Mouse (Mus musculus): ENCODE measurements at regions not wholly inside any gene's neighbourhood (a gene's known extent, or its start where the extent isn't known, plus 50 kb on each side); places are given as distances from the start of the nearest gene placed in this dataset.

DNA sequence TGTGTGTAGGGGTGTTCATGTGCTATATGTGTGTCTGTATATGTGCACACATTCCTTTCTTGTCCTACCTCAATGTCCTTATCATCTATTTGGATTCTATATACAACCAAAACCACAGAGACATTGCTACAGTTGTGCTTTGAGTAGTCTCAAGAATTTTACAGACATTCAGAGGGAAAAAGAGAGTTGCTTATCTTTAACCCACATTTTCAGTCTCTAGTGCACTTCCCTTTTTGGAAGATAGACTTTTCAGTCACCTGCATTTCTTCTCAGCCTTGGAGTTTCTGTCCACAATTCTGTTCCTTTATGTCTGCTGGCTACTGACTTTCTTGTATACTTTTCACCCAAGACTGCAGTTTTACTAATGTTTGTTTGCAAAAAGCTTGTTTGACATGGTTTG is 645.5 kb upstream of the Pkn2 start:
- ATAC-seq (ENCODE audit: insufficient number of reproducible peaks, low FRiP score, low TSS enrichment) = no peak

DNA sequence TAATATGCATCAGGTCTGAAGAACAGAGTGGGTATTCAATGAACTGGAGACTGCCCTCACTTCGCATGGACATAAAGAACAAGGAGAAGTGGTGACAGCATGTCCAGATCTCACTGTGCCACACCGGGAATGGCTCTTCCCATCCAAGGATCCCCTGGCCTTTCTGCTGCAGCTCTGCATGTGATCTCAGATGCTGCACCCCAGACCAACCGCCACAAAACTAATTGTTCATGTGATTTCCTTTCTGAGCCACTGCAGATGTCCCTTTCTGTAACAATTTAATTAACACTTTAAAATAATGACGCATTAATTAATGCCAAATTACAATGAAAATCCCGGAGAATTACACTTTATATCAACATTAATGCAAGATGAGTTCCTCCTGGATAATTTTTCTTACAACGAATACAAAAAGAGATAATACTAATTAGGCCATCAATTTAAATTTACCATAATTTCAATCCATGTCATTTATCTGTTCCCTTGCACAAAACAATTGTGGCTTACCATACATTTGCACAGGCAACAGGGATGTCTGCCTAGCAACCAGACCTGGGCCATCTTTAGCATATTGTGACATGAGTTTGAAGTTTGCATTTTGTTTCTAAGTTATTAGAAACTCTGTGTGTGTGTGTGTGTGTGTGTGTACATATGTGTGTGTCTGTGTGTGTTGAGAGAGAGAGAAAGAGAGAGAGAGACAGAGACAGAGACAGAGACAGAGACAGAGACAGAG is 630.9 kb upstream of the Pkn2 start:
- no peak for ATAC-seq (ENCODE audit: insufficient number of reproducible peaks, low FRiP score, low TSS enrichment)

DNA sequence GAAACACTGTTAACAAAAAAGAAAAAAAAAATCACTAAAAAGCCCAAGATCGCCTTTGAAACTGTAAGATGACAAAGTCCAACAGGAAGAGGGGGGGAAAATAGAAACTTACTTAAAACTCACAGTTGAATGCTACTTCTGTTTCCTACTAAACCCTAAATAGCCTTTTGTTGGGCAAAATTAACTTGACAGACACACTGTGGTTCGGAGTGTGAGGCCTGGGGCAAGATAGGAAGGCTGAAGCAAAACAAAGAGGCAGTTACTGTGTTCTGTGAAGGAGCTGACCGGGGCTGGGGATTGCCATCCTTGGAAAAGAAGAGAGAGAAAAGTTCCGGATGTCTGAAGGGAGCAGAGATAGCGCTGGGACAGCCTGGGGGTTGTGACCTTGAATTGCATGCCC is 627.7 kb upstream of the Pkn2 start:
- ATAC-seq (ENCODE audit: insufficient number of reproducible peaks, low FRiP score, low TSS enrichment) = no peak

GRCm38 (mm10) chr3:143508280-143508679 is 626.5 kb upstream of the Pkn2 start:
- ATAC-seq (ENCODE audit: insufficient number of reproducible peaks, low FRiP score, low TSS enrichment) = no peak

DNA sequence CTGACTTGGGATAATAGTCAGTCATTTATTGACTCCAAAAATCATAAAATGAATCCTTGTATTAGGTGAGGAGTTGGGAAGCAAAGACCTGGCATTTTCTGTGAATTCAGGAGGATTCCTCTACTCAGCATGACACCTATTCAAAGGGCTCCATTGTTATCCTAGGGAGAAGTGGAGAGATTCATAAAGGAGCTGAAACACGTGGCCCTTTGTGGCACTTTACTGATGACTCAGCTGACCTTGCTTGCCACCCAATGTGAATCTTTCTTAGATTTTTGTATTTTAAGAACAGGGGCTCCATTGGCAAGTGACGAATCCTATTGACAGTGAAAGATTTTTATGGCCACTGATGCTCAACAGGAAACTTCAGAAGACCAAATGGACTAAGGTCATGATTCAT is 619.2 kb upstream of the Pkn2 start:
- no peak for ATAC-seq (ENCODE audit: insufficient number of reproducible peaks, low FRiP score, low TSS enrichment)

- ATAC-seq (ENCODE audit: insufficient number of reproducible peaks, low FRiP score, low TSS enrichment) = no peak
These were observed 613.6 kb upstream of the Pkn2 start for GRCm38 (mm10) chr3:143495389-143495788.

- no peak for ATAC-seq (ENCODE audit: insufficient number of reproducible peaks, low FRiP score, low TSS enrichment)
These were observed 596.3 kb upstream of the Pkn2 start for GRCm38 (mm10) chr3:143477916-143478610.

GRCm38 (mm10) chr3:143475461-143475860 is 593.7 kb upstream of the Pkn2 start:
- no peak for ATAC-seq (ENCODE audit: insufficient number of reproducible peaks, low FRiP score, low TSS enrichment)

GRCm38 (mm10) chr3:143447005-143447709 is 565.4 kb upstream of the Pkn2 start:
- no peak for ATAC-seq (ENCODE audit: insufficient number of reproducible peaks, low FRiP score, low TSS enrichment)

- ATAC-seq (ENCODE audit: insufficient number of reproducible peaks, low FRiP score, low TSS enrichment) = no peak
These were observed 535.6 kb upstream of the Pkn2 start for GRCm38 (mm10) chr3:143417401-143417800.

DNA sequence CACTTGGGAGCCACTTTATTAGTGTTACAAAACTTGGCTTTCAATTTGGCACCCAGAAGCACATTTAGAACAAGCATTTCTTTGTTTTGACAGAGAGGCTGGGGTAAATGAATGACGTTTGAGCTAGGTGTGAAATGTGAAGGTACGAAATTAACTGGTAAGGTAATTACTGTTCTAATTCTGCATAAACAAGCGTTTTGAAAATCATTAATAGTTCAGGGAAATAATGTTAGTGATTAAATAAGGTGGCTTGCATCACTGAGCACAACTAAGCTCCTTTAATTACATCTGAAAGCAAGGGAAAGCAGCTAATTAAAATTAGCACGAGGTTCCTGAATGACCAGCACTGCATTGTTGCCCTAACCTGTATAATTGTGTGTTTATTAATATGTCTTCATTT is 529.9 kb upstream of the Pkn2 start:
- no peak for ATAC-seq (ENCODE audit: insufficient number of reproducible peaks, low FRiP score, low TSS enrichment)

- ATAC-seq (ENCODE audit: insufficient number of reproducible peaks, low FRiP score, low TSS enrichment) = no peak
These were observed 517.2 kb upstream of the Pkn2 start for GRCm38 (mm10) chr3:143398966-143399365.

DNA sequence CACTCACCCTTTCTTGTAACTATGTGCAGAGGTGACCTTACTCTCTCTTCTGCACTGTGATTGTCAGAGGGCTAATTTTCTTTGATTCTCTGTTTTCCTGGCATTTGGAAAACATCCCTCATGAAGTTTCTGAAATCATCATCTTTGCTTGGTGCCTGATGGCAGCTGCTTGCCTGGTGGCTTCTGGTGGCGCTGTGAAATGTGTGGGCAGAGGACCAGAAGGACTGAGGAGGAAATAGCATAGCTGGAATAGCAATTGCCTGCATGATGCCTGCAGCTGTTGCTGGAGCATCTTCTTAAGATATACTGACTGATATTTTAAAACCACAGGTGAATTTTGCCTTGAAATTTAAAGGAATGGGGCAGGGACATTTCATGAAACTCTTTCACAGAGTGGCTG is 502.6 kb upstream of the Pkn2 start:
- ATAC-seq (ENCODE audit: insufficient number of reproducible peaks, low FRiP score, low TSS enrichment) = no peak

DNA sequence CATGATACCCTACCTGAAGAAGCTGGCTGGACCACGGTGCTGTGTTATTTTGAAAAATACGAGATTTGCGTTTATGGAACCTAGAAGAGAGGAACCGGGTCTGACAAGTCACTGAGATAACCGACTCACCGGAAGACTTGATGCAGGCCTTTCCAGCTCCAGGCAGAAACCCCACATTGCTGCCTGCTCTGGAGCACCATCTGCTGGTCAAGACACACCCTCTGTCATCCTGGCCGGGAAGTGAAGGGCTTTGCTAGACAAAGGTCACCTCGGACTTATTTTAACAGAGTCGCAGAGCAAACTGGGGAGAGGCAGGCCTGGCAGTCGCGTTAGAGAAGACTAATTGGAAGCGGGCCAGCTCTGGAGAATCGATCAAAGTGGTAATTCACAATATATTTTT is 497.4 kb upstream of the Pkn2 start:
- ATAC-seq (ENCODE audit: insufficient number of reproducible peaks, low FRiP score, low TSS enrichment) = peak; percentile 77

- no peak for ATAC-seq (ENCODE audit: insufficient number of reproducible peaks, low FRiP score, low TSS enrichment)
These were observed 495.6 kb upstream of the Pkn2 start for GRCm38 (mm10) chr3:143377446-143377845.

DNA sequence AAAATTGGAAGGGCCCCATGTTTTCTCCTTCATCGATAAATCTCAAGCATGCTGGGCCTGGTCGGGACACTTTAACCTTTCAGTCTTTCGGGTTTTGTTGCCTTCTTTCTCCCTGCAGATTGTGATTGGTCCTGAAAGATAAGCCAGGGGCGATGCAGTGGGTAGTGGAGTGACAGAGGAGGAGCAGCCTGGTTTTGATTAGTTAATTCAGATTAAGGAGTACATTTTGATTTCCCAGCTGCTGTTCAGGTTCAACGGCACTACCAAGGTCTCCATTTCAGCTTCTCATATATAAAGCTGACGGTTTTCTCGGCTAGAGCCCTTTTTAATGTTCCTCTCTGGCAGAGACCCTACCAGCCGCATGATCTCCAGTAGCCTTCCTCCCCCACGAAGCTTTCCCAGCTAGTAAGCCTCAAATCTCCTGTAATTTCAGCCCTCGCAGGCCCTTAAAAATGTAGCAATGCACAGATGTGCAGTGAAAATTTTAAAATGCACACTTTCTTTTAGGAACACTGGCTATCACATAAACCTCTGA is 493.8 kb upstream of the Pkn2 start:
- no peak for ATAC-seq (ENCODE audit: insufficient number of reproducible peaks, low FRiP score, low TSS enrichment)

- ATAC-seq (ENCODE audit: insufficient number of reproducible peaks, low FRiP score, low TSS enrichment) = no peak
These were observed 491.7 kb upstream of the Pkn2 start for GRCm38 (mm10) chr3:143373501-143373900.

DNA sequence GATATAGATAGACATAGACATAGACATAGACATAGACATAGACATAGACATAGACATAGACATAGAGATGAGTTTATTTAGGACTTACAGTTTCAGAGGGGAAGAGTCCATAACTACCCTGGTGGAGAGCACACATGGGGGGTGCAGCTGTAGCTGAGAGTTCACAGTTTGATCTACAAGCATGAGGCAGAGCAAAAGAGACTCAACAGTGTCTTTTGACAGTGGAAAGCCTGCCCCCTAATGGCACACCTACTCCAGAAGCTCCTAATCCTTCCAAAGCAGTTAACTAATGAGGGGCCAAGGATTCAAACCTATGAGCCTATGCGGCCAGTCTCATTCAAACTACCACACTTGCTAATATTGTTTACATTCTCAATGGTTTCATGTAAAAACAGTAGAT is 487.2 kb upstream of the Pkn2 start:
- ATAC-seq (ENCODE audit: insufficient number of reproducible peaks, low FRiP score, low TSS enrichment) = no peak

- ATAC-seq (ENCODE audit: insufficient number of reproducible peaks, low FRiP score, low TSS enrichment) = no peak
These were observed 458.2 kb upstream of the Pkn2 start for GRCm38 (mm10) chr3:143340032-143340431.

DNA sequence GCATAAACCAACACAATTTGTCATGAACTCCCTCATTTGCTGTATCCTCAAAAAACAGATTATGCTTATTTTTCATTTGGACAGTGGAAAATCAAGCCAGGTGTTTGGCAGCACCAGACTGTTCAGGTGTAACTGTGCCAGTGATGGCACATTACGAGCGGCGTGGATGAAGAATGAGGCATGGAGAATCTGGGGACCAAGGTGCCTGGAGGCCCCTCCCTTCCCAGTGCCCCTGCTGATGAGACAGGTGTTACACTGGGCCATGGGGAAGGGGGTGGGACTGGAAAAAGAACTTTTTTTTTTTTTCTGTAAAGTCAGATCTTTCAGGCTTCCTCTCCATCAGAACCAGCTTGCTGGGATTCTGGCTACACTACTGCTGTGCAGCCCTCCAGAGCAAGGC is 451.5 kb upstream of the Pkn2 start:
- no peak for ATAC-seq (ENCODE audit: insufficient number of reproducible peaks, low FRiP score, low TSS enrichment)

- no peak for ATAC-seq (ENCODE audit: insufficient number of reproducible peaks, low FRiP score, low TSS enrichment)
These were observed 446.7 kb upstream of the Pkn2 start for GRCm38 (mm10) chr3:143328521-143328920.
